Mouse (Mus musculus) heart, adult 2 months (tissue): ENCODE measurements around the gene Galnt13.

Experiments used
- CTCF ChIP-seq: fragments of 200-600 bp; IDR thresholded peaks from 2 replicates; pipeline ENCODE4 v1.8.1; 2022; ENCODE audit warnings: antibody characterized with exemption, mild to moderate bottlenecking, moderate library complexity
- EP300 ChIP-seq: fragments of 200-500 bp; IDR thresholded peaks from 2 replicates; pipeline ENCODE4 v1.6.1; 2011; ENCODE audit warnings: low read depth, low read length, control low read depth; ENCODE audit not compliant: insufficient read depth

DNA sequence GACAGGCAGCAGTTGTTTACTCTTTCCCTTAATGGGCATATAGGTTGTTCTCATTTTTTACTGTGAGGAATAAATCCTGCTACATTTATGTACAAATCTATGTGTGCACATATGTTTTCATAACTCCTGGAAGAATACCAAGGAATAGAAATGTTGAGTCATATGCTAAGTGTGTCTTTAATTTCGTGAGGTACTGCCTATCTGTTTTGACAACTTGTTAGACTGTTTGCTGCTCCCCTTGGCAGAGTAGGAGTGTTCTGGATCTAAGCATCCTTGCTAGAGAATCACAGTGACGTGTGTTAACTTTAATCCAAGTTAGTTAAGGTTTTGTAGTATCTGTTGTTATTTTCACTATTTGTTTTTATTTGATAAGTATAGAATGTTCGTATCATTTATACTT is 91.0 kb downstream of the Galnt13 start:
- TF ChIP-seq EP300 = no peak
- TF ChIP-seq CTCF = no peak
